Mouse (Mus musculus) ovary, postnatal 36 days (tissue): ENCODE data around the gene Olfr974.
"Not testable (repeated sequence)": the region's sequence is repeated elsewhere in the genome, so short reads cannot be mapped to it uniquely, and the experiment has no call there.

Experiments used
- DNase-seq: peaks from one replicate; pipeline ENCODE4 v3.0.0; 2022; ENCODE audit warnings: low spot score, mixed read lengths

Gene Olfr974

DNA sequence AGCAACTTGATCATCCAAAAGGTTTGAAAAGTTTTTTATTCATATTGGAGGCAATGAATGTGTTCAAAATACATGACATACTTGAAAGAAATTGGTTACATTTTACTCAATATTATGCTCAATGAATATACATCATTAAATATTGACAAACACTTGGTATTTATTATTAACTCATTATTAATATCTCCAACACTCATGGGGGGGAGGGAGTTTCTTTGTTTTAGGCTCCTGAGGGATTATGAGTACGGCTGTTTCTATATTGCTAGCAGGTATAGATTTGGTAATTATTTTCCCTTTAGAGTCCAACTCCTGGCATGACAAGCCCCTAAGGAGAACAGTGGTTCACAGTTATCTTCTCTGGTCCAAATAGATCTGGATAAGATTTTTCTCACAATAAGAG, at the start of gene Olfr974:
Gene Olfr974 (plus strand): TSS at position 301 of the 400 bp plus-strand sequence.
- DNase-seq, result no peak

DNA sequence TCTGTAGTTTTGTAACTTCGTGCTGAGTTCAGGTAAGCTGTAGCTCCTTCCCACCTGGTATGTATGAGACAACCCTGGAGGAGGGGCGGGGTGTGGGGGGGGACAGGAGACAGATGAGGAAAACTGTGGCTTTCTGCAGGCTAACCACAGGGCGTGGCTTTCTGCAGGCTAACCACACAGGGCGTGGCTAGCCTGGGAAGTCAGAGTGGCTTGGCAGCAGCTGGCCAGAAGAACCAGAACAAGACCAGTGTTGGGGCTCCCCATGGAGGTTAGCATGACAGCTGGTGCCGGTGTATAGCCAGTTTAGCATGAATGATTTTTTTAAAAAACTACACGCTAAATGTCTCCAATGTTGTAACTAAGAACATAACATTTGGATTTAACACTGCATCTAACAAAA, 32.2 kb upstream of the Olfr974 start:
- DNase-seq, result no peak

DNA sequence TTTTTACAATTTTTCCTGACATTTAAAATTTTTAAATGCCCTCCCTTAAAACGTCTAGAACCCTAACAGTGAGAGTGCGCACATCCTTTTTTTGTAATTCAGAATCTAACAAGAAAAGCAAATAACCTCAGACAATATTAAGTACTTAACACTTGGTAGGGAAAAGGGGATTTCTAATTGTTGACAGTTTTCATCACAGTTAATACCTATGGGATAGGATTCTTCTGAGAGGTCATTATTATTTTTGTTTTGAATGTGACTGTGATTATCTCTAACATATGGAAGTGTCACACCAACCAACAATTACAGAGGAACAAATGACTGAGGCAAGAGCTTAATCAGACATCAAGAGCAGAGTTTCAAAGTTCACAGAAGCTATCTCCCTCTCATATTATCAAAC, 30.3 kb upstream of the Olfr974 start, which contains the start of gene Olfr229:
Gene Olfr229 (plus strand): TSS at position 301 of the 400 bp plus-strand sequence.
- no peak for DNase-seq

DNA sequence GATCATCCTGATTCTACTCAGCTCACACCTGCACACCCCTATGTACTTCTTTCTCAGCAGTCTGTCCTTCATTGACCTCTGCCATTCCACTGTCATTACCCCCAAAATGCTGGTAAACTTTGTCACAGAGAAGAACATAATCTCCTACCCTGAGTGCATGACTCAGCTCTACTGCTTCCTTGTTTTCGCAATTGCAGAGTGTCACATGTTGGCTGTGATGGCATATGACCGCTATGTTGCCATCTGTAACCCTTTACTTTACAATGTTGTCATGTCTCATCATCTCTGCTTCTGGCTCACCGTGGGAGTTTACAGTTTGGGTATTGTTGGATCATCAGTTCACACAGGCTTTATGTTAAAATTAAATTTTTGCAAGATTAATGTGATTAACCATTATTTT, 27.4 kb upstream of the Olfr974 start:
- DNase-seq, result no peak

GRCm38 (mm10) chr9:39927975-39928836, 9.1 kb upstream of the Olfr974 start:
- not testable (repeated sequence) for DNase-seq

GRCm38 (mm10) chr9:39928837-39929236, 8.5 kb upstream of the Olfr974 start:
- not testable (repeated sequence) for DNase-seq

DNA sequence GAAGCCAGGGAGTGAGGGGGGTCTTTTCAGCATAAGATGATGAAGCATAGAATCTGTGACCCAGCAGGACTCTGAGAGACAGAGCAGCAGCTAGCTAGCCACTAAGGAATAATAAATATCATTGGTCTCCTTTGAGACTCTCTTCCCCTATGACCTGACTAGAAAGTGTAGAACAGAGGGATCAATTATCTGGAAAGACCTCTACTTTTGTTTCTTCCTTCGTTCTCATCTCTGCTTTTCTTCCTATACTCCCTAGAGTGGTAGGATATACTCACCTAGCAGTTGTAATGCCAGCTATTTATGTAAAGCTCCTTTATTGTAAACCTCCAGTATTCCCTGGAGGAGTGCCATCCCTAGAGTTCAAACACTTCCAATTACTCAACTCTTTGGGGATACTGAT, 14.6 kb downstream of the Olfr974 start, which contains the start of gene Olfr975:
Gene Olfr975 (minus strand): TSS at position 101 of the 400 bp plus-strand sequence.
- DNase-seq, result no peak

GRCm38 (mm10) chr9:39961033-39961432, 23.7 kb downstream of the Olfr974 start, which contains the start of gene Olfr976:
Gene Olfr976, minus strand, starts transcription at chr9:39961133.
- not testable (repeated sequence) for DNase-seq

DNA sequence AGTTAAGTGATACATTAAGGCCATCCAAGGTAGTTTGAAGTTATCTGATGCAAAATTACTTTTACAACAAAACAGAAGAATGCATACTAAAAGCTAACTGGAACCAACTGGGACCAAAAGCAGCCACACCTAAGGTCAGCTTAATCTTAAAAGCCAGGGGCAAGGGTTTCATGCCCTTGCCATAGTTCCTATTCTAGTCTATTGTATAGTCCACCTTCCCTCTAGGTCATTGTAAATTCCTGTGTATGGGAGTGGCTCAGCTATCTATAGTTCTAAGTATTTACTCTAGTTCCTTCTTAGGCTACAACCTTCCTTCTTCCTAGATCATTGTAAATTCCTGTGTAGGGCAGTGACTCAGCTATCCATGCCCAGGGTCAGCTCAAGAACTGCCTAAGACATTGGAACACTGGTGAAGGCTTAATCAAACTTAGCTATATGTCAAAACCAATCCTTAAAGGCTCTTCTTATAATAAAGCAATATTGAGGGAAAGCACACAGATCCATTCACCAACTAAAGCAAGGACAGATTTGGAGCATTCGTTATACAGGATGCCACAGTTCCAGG, 39.4 kb downstream of the Olfr974 start:
- DNase-seq, result not testable (repeated sequence)

DNA sequence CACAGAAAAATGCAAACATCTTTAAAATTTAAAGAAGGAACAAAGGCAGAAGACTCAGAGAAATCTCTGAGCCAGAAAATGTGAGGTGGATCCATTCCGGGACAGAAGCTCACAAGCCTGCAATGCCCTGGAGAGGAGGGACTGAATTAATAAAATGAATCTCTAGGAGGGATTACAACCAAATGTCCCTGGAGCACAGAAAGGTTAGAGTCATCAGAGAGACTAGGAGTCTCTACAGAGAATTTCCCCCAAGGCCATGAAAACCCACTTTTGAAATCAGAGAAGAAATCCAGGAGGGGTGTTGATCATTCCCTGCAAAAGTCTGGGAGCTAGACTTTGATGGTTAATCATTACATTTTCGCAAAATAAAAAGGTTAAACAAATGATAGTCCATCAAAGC, 54.5 kb downstream of the Olfr974 start, which contains the start of gene Olfr978:
Gene Olfr978 (plus strand): TSS at position 301 of the 400 bp plus-strand sequence.
- no peak for DNase-seq
